Mouse (Mus musculus) heart, postnatal 14 days (tissue): Measurements from ENCODE around the gene Mtor. TPM values are rescaled to one million over a fixed set of nuclear protein-coding genes. Genes with fewer than 3 reads are reported as not detected.

Experiments
- DNase-seq, 2 experiments: peaks; one replicate each; pipeline ENCODE4 v3.0.0; 2021 to 2022
- intact Hi-C: fragments of 180-260 bp; cut with DNase I; formaldehyde crosslinking; loops from one replicate; pipeline ENCODE4 v1.15.1; 2025
- total RNA-seq, 2 experiments: library from RNA; stranded (reverse); gene quantifications; 2 replicates each; pipeline ENCODE4 v1.2.3; 2021

Mtor gene
- total RNA-seq, 2 experiments from 2014 or later, result 46.6 to 51.9 TPM

DNA sequence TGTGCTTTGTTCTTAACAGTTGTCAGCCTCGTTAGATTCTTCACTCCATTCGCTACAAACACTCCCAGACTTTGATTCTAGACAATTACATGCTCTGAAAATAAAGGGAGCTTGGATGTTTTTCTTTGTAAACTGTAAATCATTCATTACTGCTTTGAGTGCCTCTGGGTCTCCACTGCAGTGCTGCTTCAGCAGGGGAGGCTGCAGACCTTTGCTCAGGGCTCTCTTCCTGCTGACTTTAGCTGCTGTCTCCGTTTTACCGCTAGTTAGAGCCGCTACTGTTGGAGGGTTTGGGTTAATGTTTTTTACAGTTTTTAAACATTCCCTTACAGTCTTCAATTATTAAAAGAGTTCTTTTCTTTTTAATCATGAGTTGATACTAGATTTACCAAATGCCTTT lies 25.1 kb downstream of the Mtor start:
- no peak for DNase-seq
- intact Hi-C loops, result no loop called here

DNA sequence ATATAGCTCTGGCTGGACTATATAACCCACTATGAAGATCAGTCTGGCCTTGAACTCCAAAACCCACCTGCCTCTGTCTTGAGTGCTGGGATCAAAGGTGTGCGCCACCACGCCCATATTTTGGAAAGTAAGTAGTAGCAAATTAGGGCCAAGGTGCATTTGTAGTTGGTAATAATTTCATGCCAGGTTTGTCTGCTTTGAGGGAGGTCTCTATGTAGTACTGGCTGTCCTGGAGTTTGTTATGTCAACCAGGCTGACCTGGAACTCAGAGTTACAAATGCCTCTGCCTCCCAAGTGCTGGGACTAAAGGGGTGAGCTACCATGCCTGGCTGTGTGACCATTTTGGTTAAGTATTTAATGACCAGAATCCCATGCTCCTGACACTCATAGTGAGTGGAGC lies 31.8 kb downstream of the Mtor start:
- intact Hi-C loops, result no loop called here
- no peak for DNase-seq

DNA sequence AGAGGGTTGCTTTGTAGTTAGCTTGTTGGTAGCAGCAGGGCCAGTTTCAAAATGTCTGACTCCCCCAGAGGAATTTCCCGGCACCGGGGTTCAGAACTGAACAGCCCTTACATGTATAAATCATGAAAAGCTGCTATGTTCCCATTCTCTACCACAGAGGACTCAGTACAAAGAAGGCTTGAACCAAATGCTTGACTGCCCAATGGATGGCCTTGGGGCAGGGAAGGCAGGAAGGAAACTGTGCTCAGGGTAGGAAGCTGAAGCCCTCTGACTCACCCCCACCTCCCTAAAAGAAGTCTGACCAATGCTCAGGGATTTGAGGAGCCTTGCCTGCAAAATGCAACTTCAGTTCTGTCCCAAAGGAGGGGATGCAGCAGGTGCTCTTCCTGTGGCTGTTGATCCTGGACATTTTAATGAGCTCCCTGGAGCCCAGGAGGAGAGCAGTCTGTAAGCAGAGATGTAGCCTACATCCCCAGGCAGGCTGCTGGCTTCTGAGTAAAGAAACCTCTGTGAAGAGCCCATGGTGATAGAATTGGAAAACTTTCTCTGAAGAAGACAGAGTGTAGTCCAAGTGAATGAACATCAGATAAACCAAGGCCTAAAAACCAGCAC lies 33.3 kb downstream of the Mtor start:
- no peak for DNase-seq
- intact Hi-C loops, result no loop called here

DNA sequence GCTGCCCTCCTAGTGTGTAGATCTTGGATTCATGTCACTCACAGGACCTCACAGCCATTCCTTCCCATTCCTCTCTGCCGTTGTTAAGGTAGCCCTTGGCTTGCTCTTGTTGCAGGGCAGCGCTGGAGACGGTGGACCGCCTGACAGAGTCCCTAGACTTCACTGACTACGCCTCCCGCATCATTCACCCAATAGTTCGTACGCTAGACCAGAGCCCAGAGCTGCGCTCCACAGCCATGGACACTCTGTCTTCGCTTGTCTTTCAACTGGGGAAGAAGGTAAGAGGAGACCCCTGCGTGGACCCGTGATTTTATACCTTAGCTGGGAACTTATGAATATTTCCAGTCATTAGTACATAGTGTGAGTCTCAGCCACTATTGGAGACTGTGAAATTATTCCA lies 36.1 kb downstream of the Mtor start:
- DNase-seq, result no peak
- intact Hi-C loops, result no loop called here

DNA sequence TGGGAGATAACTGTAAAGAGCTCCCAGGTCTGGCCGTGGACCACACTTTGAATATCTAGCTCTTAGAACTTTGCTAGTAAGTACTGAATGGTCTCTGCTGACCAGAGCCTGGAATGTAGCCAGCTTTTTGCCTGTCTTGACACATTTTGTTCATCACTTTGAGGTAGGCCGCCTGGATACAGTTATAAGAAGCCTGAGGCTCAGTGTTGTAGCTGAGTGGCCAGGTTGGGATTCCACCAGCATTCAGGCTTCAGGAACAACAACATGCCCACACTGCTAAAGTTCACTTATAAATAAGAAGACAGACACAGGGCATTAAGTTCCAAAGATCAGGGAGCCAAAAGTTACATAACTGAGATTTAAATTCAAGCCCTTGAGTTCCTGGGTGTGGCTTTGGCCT lies 39.4 kb downstream of the Mtor start:
- intact Hi-C loops, result no loop called here
- no peak for DNase-seq

DNA sequence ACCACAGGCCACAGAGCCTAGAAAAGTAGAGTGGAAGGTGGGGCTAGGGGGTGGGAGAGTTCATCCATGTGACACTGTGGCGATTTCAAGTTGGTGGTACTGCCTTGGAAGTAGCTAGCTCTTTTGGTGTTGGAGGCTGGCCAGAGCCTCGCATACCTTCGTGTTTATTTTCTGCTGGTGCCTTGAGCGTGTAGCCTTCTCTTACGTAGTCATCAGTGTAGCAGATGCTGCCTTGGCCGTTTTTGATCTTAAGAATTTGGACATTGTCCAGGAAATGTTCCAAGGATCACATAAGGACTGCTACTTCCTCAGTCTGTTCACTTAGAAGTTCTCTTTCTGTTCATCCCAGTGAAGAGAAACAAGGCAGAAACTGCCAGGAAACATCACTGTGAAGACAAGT lies 42.1 kb downstream of the Mtor start:
- no peak for DNase-seq
- intact Hi-C loops, result no loop called here

DNA sequence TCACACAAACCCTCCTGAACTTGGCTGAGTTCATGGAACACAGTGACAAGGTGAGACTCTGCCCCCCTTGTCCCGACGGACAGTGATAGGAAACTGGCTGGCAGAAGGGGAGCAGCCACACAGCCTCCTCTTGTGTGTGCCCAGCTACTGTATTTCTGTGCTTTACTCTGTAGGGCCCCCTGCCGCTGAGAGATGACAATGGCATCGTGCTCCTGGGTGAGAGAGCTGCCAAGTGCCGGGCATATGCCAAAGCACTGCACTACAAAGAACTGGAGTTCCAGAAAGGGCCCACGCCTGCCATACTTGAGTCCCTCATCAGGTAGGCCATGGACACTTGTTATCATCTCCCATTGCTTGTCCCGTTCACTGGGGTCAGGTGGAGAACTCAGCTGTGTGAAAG lies 43.0 kb downstream of the Mtor start:
- intact Hi-C loops, result no loop called here
- no peak for DNase-seq

DNA sequence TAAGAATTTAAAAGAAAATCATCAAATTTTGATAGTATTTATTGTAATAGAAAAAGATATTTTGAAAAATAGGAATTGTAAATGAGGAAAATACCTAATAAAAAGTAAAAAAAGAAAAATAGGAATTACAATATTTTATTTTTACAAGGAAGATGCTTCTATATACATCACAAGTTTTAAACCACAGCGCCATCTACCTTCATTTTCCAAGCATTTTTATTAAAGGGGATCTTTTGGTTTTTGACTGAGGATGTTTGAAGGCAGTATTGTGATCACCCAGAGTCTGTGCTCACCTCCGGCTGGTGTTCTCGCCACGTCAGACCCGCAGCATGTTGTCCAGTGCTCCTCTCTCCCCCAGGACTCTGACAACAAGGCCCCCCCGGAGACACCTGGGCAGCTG lies 46.7 kb downstream of the Mtor start:
- DNase-seq, result no peak
- intact Hi-C loops, result no loop called here

DNA sequence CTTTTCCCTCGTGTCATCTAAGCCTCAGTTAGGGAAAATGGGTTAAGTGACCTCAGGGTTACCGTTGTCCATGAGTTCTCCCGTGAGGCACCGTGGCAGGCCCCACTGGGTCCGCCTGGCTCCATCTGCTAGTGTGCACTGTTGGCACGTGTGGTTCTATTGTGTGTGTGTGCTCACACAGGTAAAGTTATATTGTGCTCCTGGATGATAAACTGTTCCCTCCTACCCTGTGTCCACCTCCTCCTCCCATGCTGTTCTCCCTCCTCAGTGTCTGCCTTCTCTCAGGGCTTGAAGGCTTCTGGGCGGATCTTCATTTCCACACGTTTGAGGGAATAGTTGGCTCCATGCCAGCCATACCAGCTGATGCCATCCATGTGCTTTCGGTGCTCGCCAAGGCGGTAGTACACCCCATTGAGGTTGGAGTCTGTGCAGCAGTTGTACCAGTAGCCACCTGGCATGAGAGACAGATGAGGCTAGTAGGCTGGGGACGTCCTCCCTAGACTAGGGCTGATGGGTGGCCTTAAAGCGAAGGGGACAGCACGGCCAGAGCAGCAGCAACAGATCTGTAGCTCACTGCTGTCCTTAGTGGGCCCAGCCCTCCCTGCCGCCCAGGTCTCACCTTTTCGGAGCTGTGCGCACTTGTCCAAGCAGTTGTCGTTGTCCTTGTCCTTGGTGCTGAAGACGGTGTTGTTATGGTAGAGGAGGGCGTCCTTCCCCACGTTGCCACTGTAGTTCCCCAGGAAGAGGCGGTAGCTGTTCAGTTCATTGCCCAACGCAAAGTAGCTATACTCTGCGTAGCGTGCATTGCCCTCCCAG lies 47.7 kb downstream of the Mtor start:
- intact Hi-C loops, result no loop called here
- DNase-seq, result no peak

DNA sequence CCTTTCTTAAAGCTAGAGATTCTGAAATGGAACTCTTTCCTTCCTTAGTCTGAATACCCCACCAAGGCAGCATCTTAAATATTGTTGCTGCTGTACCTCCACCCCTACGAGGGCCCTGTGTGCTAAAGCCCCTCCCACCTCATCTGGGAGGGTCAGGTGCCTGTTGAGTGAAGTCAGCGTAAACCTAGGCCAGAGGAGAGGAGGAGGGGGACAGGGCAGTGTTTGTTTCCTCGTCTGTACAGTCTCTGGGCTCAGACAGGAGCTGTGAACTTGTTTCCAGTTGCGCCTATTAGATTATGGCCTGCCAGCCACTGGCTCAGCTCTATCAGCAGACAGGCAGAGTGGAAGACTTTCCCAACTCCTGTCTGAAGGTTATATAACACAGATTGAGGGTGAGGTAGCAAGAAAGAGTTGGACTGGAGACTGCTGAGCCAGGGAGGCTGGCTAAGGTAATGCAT lies 52.0 kb downstream of the Mtor start, which contains the start of gene Angptl7:
TSS of gene Angptl7 (minus strand) at position 51 of the 458 bp plus-strand sequence.
- intact Hi-C loops, result no loop called here
- peak in 1 of 2 experiments; percentile 25 for DNase-seq

DNA sequence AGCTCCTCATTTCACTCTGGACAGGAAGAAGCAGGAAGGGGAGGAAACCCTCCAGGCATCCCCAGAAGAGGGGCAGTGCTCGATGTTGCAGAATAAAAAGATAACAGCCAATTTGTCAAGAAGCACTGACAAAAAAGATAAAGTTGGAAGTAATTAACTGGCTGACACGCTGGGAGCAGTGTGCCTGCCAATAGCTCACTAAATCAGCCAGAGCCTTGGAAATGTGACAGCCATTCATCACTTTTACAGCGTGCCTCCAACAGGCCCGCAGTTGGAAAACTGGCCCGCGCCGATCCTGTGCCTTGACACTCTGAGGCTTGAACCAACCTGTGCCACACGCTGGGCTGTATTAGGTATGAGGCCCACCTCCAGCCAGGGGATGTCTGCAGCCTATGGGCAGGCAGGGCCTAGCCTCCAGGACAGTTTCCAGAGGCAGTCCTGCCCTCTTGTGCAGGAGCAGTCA lies 56.1 kb downstream of the Mtor start:
- intact Hi-C loops, result no loop called here
- peak; percentile 55 to 67 for DNase-seq

DNA sequence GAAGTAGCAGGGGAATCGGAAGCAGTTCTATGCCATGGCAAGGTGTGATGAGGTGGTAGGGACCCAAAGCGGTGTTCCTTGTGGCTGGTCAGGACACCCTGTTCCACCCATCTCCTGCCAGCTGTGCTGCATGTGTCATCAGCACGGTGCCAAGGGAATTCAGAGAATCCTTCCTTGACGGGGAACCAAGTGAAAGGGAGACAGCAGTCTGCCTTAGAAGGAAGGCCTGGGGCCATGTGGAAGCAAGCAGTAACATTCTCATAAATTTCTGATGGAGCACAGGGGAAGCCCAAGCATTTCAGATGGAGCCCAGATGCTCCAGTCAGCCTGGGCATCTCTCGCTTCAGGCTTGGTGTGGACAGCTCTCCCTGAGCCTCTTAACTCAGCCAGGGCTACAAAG lies 59.2 kb downstream of the Mtor start:
- no peak for DNase-seq
- intact Hi-C loops, result no loop called here

DNA sequence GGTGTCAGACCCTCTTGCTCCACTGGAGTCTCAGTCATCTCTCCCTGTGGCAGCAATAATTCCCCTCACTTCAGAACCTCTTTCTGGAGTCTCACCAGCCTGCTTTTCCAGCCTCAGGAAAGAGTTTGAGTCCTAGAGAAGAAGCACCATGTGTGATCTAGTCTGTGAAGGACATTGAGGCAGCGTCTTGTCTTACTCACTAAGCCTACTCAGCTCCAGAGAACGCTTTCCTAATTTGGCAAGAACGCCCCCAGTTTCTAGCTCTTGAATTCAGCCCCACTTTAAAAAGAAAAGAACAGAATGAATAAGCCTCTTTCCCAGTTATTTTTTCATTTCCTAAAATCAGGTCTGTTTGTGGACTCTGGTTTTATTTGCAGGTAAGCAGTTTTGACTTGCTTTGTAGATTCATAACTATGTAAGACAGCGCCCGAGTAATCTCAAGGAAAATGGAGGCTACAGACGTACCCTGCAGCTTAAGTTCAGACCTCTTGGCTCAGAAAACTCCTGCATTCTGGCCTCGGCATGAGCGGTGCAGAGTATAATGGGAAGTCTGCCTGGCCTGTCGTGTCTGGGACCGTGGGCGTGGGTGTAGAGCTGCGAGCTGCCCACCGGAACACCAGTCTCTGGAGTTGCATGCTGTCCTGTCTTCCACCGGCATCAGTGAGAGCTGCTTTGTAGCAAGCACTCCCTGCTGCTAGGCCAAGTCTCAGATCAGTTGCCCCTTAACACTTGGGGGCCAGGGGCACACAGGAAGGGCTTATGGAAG lies 59.9 kb downstream of the Mtor start:
- intact Hi-C loops, result no loop called here
- DNase-seq, result no peak

DNA sequence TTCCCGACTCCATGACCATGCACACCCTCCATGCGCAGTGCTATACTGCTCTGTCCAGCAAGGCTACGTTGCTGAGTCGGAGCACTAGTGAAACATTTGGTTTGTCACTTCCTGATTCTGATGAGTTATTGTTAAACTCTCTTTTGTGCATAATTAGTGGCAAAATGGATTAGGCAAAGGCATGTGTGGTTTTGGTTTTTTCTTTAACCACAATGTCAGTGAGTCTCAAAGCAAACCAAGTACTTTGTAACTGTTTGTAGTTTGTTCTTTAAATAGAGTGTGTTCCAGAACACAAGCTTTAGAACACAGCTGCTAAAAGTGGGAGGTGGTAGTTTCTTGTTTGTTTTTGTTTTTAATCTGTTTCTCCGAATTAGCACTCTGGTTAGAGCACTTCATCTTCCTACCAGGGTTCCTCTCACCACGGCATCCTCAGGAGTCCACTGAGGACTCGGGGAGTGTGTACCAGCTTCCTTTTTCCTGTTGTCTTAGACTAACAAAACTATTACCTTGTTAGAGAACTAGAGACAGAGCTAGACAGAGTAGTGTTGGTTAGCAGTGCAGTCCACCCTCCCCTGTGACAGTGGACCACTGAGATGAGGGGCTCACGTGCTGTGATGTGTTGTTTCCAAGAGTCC lies 61.2 kb downstream of the Mtor start:
- intact Hi-C loops, result no loop called here
- no peak for DNase-seq

DNA sequence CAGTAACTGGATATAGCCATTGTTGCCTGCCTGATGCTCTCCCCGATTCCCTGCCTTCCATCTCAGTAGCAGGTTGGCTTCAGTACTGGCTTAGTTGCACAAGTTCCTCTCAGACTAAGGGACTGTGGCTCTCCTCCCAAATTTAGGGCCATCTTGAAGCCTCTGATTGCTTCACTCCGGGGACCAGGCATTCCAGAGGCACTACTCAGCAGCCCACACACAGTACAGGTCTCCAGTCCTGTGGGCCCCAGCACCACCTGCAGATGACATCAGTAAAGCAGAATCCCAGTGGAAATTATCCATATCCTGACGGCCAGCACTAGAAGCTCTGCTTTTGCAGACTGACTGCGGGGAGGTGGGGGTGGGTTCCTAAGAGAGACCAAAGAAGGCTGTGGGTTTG lies 62.3 kb downstream of the Mtor start:
- peak in 1 of 2 experiments; percentile 30 for DNase-seq
- intact Hi-C loops, result no loop called here

DNA sequence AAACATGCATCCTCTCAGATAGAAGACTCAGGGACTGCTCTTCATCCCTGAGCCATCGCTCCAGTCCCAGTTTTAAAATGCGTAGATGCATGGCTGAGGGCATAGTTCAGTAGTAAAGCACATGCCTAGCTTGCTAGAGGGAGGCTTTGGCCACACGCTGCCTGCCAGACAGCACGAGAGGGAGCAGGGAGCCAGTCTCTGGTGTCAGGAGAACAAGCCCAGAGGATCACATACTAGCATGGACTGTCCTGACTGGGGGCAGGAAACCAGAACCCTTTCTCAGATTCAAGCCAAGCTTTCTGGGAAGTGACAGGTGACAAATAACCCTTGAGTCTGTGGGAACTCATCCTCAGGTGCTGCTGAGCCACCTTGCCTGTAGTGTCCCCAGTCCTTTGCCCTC lies 62.9 kb downstream of the Mtor start:
- DNase-seq, result no peak
- intact Hi-C loops, result no loop called here

DNA sequence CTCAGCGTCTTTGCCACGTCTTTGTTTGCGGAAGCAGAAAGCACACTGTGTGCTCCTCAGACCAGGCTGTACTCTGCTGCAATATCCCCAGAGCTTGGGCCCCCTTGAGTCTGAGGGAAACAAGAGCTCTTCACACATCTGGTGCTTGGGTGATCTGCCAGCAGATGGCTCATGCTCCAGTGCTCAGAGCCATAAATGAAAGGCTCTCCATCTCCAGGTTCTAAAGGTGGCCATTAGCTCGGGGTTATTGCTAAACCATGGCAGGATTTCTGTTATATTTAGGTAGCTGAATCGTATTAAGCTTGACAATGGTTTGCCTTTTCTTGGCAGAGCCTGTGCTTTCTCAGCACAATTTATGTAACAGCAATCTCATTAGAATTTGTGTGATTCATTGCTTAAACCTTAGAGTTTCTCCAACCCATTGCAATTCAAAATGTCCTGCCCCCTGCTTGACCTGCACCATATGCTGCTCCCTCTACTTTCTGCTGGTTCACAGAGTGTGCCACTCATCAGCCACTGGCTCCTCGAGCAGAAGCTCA lies 64.7 kb downstream of the Mtor start:
- intact Hi-C loops, result no loop called here
- peak in 1 of 2 experiments; percentile 47 for DNase-seq

DNA sequence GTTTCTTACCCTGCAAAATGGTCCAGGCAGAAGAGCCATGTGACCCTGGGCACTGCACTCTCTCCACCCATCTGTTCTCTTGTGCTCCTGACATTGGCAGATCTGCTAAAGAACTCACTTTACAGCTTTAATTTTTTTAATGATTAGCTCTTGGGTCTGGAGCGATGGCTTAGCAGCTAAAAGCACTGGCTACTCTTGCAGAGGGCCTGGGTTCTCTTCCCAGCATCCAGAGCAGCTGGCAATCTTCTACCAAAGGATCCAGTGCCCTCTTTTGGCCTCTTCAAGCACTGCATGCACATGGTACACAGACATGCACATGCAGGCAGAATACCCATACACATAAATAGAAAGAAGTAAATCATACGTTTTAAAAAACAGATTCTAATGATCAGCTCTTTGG lies 66.9 kb downstream of the Mtor start:
- intact Hi-C loops, result no loop called here
- no peak for DNase-seq

DNA sequence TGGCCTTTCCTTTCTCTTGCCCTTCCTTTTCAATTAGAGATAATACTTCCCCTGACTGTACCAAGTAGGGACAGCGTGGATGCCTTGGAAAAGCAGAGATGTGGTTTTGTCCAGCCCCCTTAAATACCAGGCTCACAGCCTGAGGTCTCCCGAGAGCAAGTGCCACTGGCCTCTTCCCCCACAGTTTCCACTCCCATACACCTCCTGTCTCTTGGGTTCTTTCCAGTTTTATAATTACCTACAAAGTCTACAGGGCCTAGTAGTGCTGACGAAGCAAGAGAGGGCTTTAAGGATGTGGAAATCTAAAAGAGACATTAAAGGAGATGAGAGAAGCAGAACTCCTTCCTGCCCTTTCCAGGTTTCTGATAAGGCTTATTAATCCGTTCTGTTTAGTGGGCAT lies 69.4 kb downstream of the Mtor start:
- intact Hi-C loops, result no loop called here
- no peak for DNase-seq

DNA sequence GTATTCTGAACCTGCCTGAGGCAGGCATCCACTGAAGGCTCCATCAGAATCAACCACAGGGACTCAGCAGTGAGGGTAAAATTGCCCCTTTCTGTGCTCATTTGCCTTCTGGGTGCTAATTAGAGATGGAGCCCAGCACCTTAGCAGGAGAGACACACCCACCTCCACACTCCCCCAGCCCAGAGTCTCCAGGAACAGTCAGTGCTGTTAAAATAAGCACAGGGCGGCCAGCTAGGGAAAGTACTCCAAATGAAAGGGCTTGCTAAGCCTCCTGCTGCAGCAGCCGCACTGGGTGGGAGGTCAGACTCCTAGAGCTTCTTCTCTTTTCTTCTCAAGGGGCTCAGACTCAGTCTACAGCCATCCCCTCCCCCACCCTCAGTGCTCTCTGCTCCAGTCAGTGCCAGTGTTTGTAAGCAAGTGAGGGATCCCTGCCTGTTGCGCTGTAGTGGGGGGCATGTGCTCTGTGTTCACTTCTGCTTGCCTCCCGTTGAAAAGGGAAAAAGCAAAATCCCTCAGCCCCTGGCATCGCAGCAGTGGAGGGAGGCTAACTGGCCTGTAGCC lies 69.9 kb downstream of the Mtor start:
- intact Hi-C loops, result no loop called here
- DNase-seq, result no peak
